Mouse (Mus musculus): ENCODE results near the gene Eif3i. TPM values are rescaled to one million over a fixed set of nuclear protein-coding genes. Genes with fewer than 3 reads are reported as not detected.
A peak's percentile ranks its signal among the peaks of the same experiment; 100 is the strongest.

Eif3i gene
- polyA plus RNA-seq (2014; fragmentation: Nextera tagmentation; extraction: Ambion mirVana), result 284 and 293 TPM in 2 replicates

DNA sequence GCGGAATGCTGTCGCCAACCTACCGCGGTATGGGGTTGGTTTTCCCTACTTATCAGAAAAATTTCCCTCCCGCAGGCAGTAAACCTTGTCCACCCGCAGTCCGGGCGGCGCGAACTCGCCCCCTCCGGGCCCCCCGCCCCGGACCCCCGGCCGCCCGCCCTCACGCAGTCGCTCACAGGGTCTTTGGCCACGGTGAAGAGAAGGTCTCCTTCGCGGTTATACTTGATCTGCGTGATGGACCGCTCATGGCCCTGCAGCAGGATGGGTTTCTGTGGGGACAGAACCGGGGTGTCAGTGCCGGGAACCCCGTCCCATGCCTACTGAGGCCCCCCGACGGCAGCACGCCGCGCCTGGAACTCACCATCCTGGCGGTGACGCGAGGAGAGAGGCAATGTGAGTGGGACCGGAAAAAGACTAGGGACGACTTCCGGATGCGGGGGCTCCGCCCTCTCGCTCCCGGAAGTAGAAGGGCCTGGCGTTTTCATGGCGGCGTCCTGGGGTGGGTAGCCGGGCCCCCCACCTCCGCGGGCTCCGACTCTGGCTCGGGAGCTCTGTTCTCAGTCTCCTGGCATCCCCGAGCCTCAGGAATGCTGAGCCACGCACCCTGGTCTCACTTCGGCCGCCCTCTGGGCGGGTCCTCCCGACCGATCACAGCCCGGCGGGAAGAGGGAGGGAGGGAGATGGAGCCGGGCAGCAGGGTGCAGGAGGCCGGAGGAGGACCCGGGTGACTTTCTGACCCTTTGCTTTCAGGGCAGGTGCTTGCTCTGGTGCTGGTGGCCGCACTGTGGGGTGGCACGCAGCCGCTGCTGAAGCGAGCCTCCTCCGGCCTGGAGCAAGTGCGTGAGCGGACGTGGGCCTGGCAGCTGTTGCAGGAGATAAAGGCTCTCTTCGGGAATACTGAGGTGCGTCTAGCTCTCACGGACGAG lies at the start of gene Eif3i, which contains the start of gene Tmem234:
Gene Eif3i, minus strand, starts transcription at position 416 of the 926 bp plus-strand sequence.
Gene Tmem234, plus strand, starts transcription at position 436 of the 926 bp plus-strand sequence.
- H3K9me3 ChIP-seq (replicated peaks; ENCODE audit: control insufficient read depth, low read length), result no peaks in the 10 kb centered on the region
- peak within 1 kb of the TSS; percentile 99 for H3K4me3 ChIP-seq (ENCODE audit: low read depth, low read length)
- WGBS, result under 1% methylated on average over 70 of the region's 74 CpGs
- H3K4me2 ChIP-seq (ENCODE audit: low read depth, low read length), result peak within 1 kb of the TSS; percentile 60
- no peak within 1 kb of the TSS; the same call in 1 of the 2 replicates for H3K27ac ChIP-seq (replicated peaks; ENCODE audit: low read depth, low read length)
- H3K27me3 ChIP-seq (ENCODE audit: control insufficient read depth, insufficient read depth, low read length), result no peaks in the 10 kb centered on the region
- peak; percentile 91 for DNase-seq (ENCODE audit: low spot score)
- peak within 1 kb of the TSS; percentile 94 for H3K9ac ChIP-seq (replicated peaks; ENCODE audit: low read length)
- no peaks in the 10 kb centered on the region for H3K4me1 ChIP-seq (ENCODE audit: control insufficient read depth, insufficient read depth, low read length)
- no peaks in the 10 kb centered on the region; the same call in 1 of the 2 replicates for H3K36me3 ChIP-seq (replicated peaks; ENCODE audit: control insufficient read depth, insufficient read depth, low read depth, low read length)
- peak; percentile 84 for ATAC-seq (replicated peaks; ENCODE audit: insufficient number of reproducible peaks, low FRiP score, low TSS enrichment, low read depth)

GRCm38 (mm10) chr4:129648656-129649055 lies 48.2 kb upstream of the Eif3i start:
- Histone ChIP-seq H3K9ac (replicated peaks; ENCODE audit: low read length) (no peak overlapping the region), H3K27ac (replicated peaks; ENCODE audit: low read depth, low read length) (no peak overlapping the region), H3K4me2 (ENCODE audit: low read depth, low read length) (no peak overlapping the region), H3K36me3 (replicated peaks; ENCODE audit: control insufficient read depth, insufficient read depth, low read depth, low read length) (peaks cover 5% of the 10 kb centered on the region), H3K27me3 (ENCODE audit: control insufficient read depth, insufficient read depth, low read length) (no peaks in the 10 kb centered on the region), H3K4me3 (ENCODE audit: low read depth, low read length) (no peak overlapping the region), H3K9me3 (replicated peaks; ENCODE audit: control insufficient read depth, low read length) (no peaks in the 10 kb centered on the region), H3K4me1 (ENCODE audit: control insufficient read depth, insufficient read depth, low read length) (no peaks in the 10 kb centered on the region)
- 77% methylated on average over 1 of the region's 1 CpGs for WGBS
- no peak for ATAC-seq (replicated peaks; ENCODE audit: insufficient number of reproducible peaks, low FRiP score, low TSS enrichment, low read depth)
- no peak for DNase-seq (ENCODE audit: low spot score)

GRCm38 (mm10) chr4:129645204-129645603 lies 44.8 kb upstream of the Eif3i start:
- 85% methylated on average over 6 of the region's 6 CpGs for WGBS
- Histone ChIP-seq H3K4me2 (ENCODE audit: low read depth, low read length) (no peak overlapping the region), H3K4me1 (ENCODE audit: control insufficient read depth, insufficient read depth, low read length) (no peaks in the 10 kb centered on the region), H3K4me3 (ENCODE audit: low read depth, low read length) (no peak overlapping the region), H3K9me3 (replicated peaks; ENCODE audit: control insufficient read depth, low read length) (no peaks in the 10 kb centered on the region), H3K27me3 (ENCODE audit: control insufficient read depth, insufficient read depth, low read length) (no peaks in the 10 kb centered on the region), H3K27ac (replicated peaks; ENCODE audit: low read depth, low read length) (no peak overlapping the region), H3K9ac (replicated peaks; ENCODE audit: low read length) (no peak overlapping the region), H3K36me3 (replicated peaks; ENCODE audit: control insufficient read depth, insufficient read depth, low read depth, low read length) (peaks cover 3% of the 10 kb centered on the region)
- ATAC-seq (replicated peaks; ENCODE audit: insufficient number of reproducible peaks, low FRiP score, low TSS enrichment, low read depth), result no peak
- DNase-seq (ENCODE audit: low spot score), result no peak

GRCm38 (mm10) chr4:129641756-129642155 lies 41.3 kb upstream of the Eif3i start:
- no peak overlapping the region for H3K27ac ChIP-seq (replicated peaks; ENCODE audit: low read depth, low read length)
- no peak overlapping the region for H3K4me2 ChIP-seq (ENCODE audit: low read depth, low read length)
- H3K9ac ChIP-seq (replicated peaks; ENCODE audit: low read length), result no peak overlapping the region
- 50% methylated on average over 5 of the region's 5 CpGs for WGBS
- H3K9me3 ChIP-seq (replicated peaks; ENCODE audit: control insufficient read depth, low read length), result no peaks in the 10 kb centered on the region
- peaks cover 5% of the 10 kb centered on the region for H3K36me3 ChIP-seq (replicated peaks; ENCODE audit: control insufficient read depth, insufficient read depth, low read depth, low read length)
- H3K4me1 ChIP-seq (ENCODE audit: control insufficient read depth, insufficient read depth, low read length), result 0 out of 2 replicates have a peak, but pooled peaks cover 4% of the 10 kb centered on the region
- no peak for ATAC-seq (replicated peaks; ENCODE audit: insufficient number of reproducible peaks, low FRiP score, low TSS enrichment, low read depth)
- H3K27me3 ChIP-seq (ENCODE audit: control insufficient read depth, insufficient read depth, low read length), result no peaks in the 10 kb centered on the region
- H3K4me3 ChIP-seq (ENCODE audit: low read depth, low read length), result no peak overlapping the region
- no peak for DNase-seq (ENCODE audit: low spot score)

DNA sequence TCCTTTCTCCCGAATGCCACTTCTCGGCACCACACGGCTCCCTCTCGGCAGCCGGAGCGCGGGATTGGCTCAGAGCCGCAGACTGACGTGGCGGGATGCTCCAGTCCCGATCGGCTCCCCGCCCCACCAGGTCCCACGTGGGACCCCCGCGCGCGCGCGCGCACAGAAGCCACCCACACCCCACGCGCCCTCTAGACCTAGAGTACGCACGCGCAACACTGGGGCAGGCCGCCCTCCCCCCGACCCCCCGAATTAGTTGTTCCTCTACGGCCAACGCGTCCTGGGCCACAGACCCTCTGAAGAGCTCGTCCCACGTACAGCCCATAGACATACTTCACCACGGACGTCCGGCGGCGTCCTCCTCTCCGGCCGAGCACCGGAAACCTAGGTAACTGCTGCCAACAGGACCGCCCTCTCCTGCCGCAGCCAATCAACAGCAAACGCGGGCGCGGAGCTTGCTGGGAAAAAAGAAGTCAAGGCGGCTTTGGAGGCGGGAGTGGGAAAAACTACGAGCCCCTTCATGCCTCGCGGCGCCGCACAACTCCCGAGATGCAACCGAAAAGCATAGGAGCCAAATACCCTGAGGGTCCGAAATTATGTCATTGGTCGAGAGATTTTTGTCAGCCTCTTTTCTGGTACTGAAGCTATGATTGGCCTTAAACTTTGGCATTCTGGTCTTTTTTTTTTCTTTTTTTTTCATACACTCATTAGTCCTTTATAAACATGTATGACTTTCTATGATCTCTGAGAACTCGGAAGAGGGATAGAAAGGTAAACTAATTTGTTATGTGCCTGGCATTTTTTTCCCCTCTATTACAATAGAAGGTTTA lies 40.4 kb upstream of the Eif3i start, which contains the start of gene Txlna:
Gene Txlna, minus strand, starts transcription at position 428 of the 830 bp plus-strand sequence.
- Histone ChIP-seq H3K27ac (replicated peaks; ENCODE audit: low read depth, low read length) (peak within 1 kb of the TSS; percentile 78), H3K4me2 (ENCODE audit: low read depth, low read length) (peak within 1 kb of the TSS; percentile 87), H3K36me3 (replicated peaks; ENCODE audit: control insufficient read depth, insufficient read depth, low read depth, low read length) (peaks cover 8% of the 10 kb centered on the region), H3K9me3 (replicated peaks; ENCODE audit: control insufficient read depth, low read length) (no peaks in the 10 kb centered on the region), H3K9ac (replicated peaks; ENCODE audit: low read length) (peak within 1 kb of the TSS; percentile 83), H3K4me3 (ENCODE audit: low read depth, low read length) (peak within 1 kb of the TSS; percentile 66), H3K27me3 (ENCODE audit: control insufficient read depth, insufficient read depth, low read length) (no peaks in the 10 kb centered on the region), H3K4me1 (ENCODE audit: control insufficient read depth, insufficient read depth, low read length) (0 out of 2 replicates have a peak, but pooled peaks cover 4% of the 10 kb centered on the region)
- DNase-seq (ENCODE audit: low spot score), result peak; percentile 99
- peak; percentile 94 for ATAC-seq (replicated peaks; ENCODE audit: insufficient number of reproducible peaks, low FRiP score, low TSS enrichment, low read depth)
- WGBS, result 1% methylated on average over 60 of the region's 60 CpGs

GRCm38 (mm10) chr4:129640101-129640637 lies 39.7 kb upstream of the Eif3i start:
- H3K4me3 ChIP-seq (ENCODE audit: low read depth, low read length), result peak overlapping the region; percentile 66
- no peak for ATAC-seq (replicated peaks; ENCODE audit: insufficient number of reproducible peaks, low FRiP score, low TSS enrichment, low read depth)
- 7% methylated on average over 17 of the region's 17 CpGs for WGBS
- H3K9ac ChIP-seq (replicated peaks; ENCODE audit: low read length), result peak overlapping the region; percentile 83
- H3K4me2 ChIP-seq (ENCODE audit: low read depth, low read length), result peak overlapping the region; percentile 87
- H3K9me3 ChIP-seq (replicated peaks; ENCODE audit: control insufficient read depth, low read length), result no peaks in the 10 kb centered on the region
- H3K36me3 ChIP-seq (replicated peaks; ENCODE audit: control insufficient read depth, insufficient read depth, low read depth, low read length), result peaks cover 10% of the 10 kb centered on the region
- peak overlapping the region; percentile 78 for H3K27ac ChIP-seq (replicated peaks; ENCODE audit: low read depth, low read length)
- DNase-seq (ENCODE audit: low spot score), result no peak
- no peaks in the 10 kb centered on the region for H3K27me3 ChIP-seq (ENCODE audit: control insufficient read depth, insufficient read depth, low read length)
- H3K4me1 ChIP-seq (ENCODE audit: control insufficient read depth, insufficient read depth, low read length), result 0 out of 2 replicates have a peak, but pooled peaks cover 4% of the 10 kb centered on the region

- ATAC-seq (replicated peaks; ENCODE audit: insufficient number of reproducible peaks, low FRiP score, low TSS enrichment, low read depth) (no peak), DNase-seq (ENCODE audit: low spot score) (no peak)
- Histone ChIP-seq H3K9ac (replicated peaks; ENCODE audit: low read length) (no peak overlapping the region; the same call in 1 of the 2 replicates), H3K4me3 (ENCODE audit: low read depth, low read length) (no peak overlapping the region), H3K4me2 (ENCODE audit: low read depth, low read length) (peak overlapping the region; percentile 87), H3K4me1 (ENCODE audit: control insufficient read depth, insufficient read depth, low read length) (0 out of 2 replicates have a peak, but pooled peaks cover 4% of the 10 kb centered on the region), H3K36me3 (replicated peaks; ENCODE audit: control insufficient read depth, insufficient read depth, low read depth, low read length) (peaks cover 10% of the 10 kb centered on the region), H3K27ac (replicated peaks; ENCODE audit: low read depth, low read length) (no peak overlapping the region), H3K9me3 (replicated peaks; ENCODE audit: control insufficient read depth, low read length) (no peaks in the 10 kb centered on the region), H3K27me3 (ENCODE audit: control insufficient read depth, insufficient read depth, low read length) (no peaks in the 10 kb centered on the region)
- 90% methylated on average over 15 of the region's 15 CpGs for WGBS
Measured at GRCm38 (mm10) chr4:129639221-129639620, 38.8 kb upstream of the Eif3i start.

All from embryonic facial prominence, embryonic 11.5 days (tissue).